Mouse (Mus musculus): Measurements from ENCODE around the gene Tlx3. TPM values are rescaled to one million over a fixed set of nuclear protein-coding genes. Genes with fewer than 3 reads are reported as not detected.

The Tlx3 gene
- polyA plus RNA-seq, 1 experiment = not detected

- no peak overlapping the region for H3K4me2 ChIP-seq (ENCODE audit: low read depth)
- H3K4me3 ChIP-seq = no peak overlapping the region
- H3K27me3 ChIP-seq (ENCODE audit: control insufficient read depth, insufficient read depth, insufficient read length) = peaks cover 38% of the 10 kb centered on the region
- no peak overlapping the region for H3ac ChIP-seq (ENCODE audit: control insufficient read depth, insufficient read length)
- TF ChIP-seq REST (IDR thresholded peaks at IDR 0.05; ENCODE audit: insufficient read depth, insufficient read length) (no peak), POLR2AphosphoS2 (IDR thresholded peaks at IDR 0.05; ENCODE audit: insufficient read length, low read depth) (no peak), POLR2A (IDR thresholded peaks at IDR 0.05; ENCODE audit: insufficient read length, low read depth) (no peak), CEBPB (IDR thresholded peaks at IDR 0.05; ENCODE audit: insufficient read depth, poor library complexity, severe bottlenecking) (no peak), MAX (IDR thresholded peaks at IDR 0.05; ENCODE audit: low read depth) (no peak), MYOD1 (IDR thresholded peaks at IDR 0.05; ENCODE audit: control insufficient read depth in 1 of 3, insufficient read length in 2 of 3, low read depth in 2 of 3) (no peak), USF1 (IDR thresholded peaks at IDR 0.05; ENCODE audit: low read depth) (no peak)
- no peaks in the 10 kb centered on the region for H3K36me3 ChIP-seq (ENCODE audit: control insufficient read depth, insufficient read depth)
- H3K79me2 ChIP-seq (ENCODE audit: control insufficient read depth, insufficient read depth) = no peaks in the 10 kb centered on the region
These were observed 3.3 kb downstream of the Tlx3 start for GRCm38 (mm10) chr11:33199906-33200763.

DNA sequence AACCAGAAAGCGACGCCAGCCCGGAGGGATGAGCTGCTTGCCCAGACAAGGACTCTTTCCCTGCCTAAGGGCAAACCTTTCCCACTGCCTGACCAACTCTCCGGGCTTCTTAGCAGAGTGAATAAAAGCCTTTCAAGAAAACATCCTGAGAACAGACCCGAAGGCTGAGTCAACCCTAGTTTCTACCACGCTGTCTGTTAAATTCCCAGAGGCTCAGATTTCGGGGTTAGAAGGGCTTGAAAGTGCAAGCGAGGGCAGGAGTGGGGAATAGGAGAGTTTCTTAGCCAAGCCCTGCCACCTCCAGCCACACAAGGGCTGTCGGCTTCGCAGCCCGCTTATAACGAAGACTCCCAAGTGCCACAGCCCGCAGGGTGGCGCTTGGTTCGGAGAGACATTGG, 4.3 kb downstream of the Tlx3 start:
- Histone ChIP-seq H3ac (ENCODE audit: control insufficient read depth, insufficient read length) (no peak overlapping the region), H3K36me3 (ENCODE audit: control insufficient read depth, insufficient read depth) (no peaks in the 10 kb centered on the region), H3K79me2 (ENCODE audit: control insufficient read depth, insufficient read depth) (no peaks in the 10 kb centered on the region), H3K4me3 (no peak overlapping the region), H3K27me3 (ENCODE audit: control insufficient read depth, insufficient read depth, insufficient read length) (peaks cover 40% of the 10 kb centered on the region), H3K4me2 (ENCODE audit: low read depth) (no peak overlapping the region)
- TF ChIP-seq TCF3 (IDR thresholded peaks at IDR 0.05; ENCODE audit: insufficient read length, low read depth) (no peak), MYOG (IDR thresholded peaks at IDR 0.05; ENCODE audit: control insufficient read depth in 1 of 3, insufficient read depth in 1 of 3, insufficient read length in 2 of 3, low read depth in 2 of 3) (no peak), CEBPB (IDR thresholded peaks at IDR 0.05; ENCODE audit: insufficient read depth, poor library complexity, severe bottlenecking) (no peak), TCF12 (IDR thresholded peaks at IDR 0.05; ENCODE audit: insufficient read depth, poor library complexity, severe bottlenecking) (no peak), POLR2A (IDR thresholded peaks at IDR 0.05; ENCODE audit: insufficient read length, low read depth) (no peak), MAX (IDR thresholded peaks at IDR 0.05; ENCODE audit: low read depth) (no peak), POLR2AphosphoS2 (IDR thresholded peaks at IDR 0.05; ENCODE audit: insufficient read length, low read depth) (no peak), USF1 (IDR thresholded peaks at IDR 0.05; ENCODE audit: low read depth) (no peak), REST (IDR thresholded peaks at IDR 0.05; ENCODE audit: insufficient read depth, insufficient read length) (no peak), SRF (IDR thresholded peaks at IDR 0.05; ENCODE audit: control insufficient read depth, insufficient read length, low read depth) (no peak), MYOD1 (IDR thresholded peaks at IDR 0.05; ENCODE audit: control insufficient read depth in 1 of 3, insufficient read length in 2 of 3, low read depth in 2 of 3) (no peak), E2F4 (IDR thresholded peaks at IDR 0.05; ENCODE audit: insufficient read depth) (no peak)

DNA sequence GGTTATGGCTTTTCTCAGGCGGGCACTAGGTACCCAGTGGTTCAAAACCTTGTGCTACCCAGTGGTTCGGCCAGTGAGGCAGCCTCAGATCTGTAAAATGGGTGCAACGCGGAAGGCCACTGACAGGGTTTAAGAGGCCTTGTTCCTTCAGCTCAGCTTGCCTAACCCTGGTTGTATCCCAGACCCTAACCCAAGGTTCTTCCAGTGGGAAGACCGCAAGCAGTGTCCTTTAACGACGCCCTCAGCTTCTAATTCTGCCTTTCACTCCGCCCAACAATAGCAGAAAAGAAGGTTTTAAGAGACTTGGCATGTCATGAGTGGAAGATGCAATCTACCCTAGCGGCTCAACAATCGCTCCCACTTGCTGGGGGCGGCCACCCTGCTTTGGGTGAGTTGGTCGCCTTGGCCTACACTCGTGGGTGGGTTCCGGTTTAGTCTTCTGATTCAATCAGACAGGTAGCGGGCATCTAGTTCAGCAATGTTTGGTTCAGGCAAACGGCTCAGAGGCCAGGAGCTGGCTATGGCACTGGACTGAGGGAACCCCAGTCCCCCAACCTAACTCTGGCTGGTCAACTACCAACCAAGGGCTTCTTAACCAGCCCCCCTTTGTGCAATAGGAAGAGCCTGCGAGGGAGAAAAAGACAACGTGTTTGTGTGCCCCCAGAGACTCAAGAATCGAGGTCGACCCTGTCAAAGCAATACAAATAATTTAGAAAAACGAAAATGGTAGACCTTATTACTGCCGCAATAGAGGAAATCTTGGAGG, 4.9 kb downstream of the Tlx3 start:
- TF ChIP-seq MAX (IDR thresholded peaks at IDR 0.05; ENCODE audit: low read depth) (no peak), SRF (IDR thresholded peaks at IDR 0.05; ENCODE audit: control insufficient read depth, insufficient read length, low read depth) (no peak), TCF12 (IDR thresholded peaks at IDR 0.05; ENCODE audit: insufficient read depth, poor library complexity, severe bottlenecking) (no peak)
- peaks cover 44% of the 10 kb centered on the region for H3K27me3 ChIP-seq (ENCODE audit: control insufficient read depth, insufficient read depth, insufficient read length)
- no peaks in the 10 kb centered on the region for H3K36me3 ChIP-seq (ENCODE audit: control insufficient read depth, insufficient read depth)
- H3ac ChIP-seq (ENCODE audit: control insufficient read depth, insufficient read length) = no peak overlapping the region
- no peak overlapping the region for H3K4me3 ChIP-seq
- no peak overlapping the region for H3K4me2 ChIP-seq (ENCODE audit: low read depth)
- no peaks in the 10 kb centered on the region for H3K79me2 ChIP-seq (ENCODE audit: control insufficient read depth, insufficient read depth)

- Histone ChIP-seq H3K79me2 (ENCODE audit: control insufficient read depth, insufficient read depth) (no peaks in the 10 kb centered on the region), H3ac (ENCODE audit: control insufficient read depth, insufficient read length) (no peak overlapping the region), H3K36me3 (ENCODE audit: control insufficient read depth, insufficient read depth) (no peaks in the 10 kb centered on the region), H3K27me3 (ENCODE audit: control insufficient read depth, insufficient read depth, insufficient read length) (peaks cover 52% of the 10 kb centered on the region), H3K4me2 (ENCODE audit: low read depth) (no peak overlapping the region), H3K4me3 (no peak overlapping the region)
- TF ChIP-seq TCF3 (IDR thresholded peaks at IDR 0.05; ENCODE audit: insufficient read length, low read depth) (no peak), POLR2AphosphoS2 (IDR thresholded peaks at IDR 0.05; ENCODE audit: insufficient read length, low read depth) (no peak), POLR2A (IDR thresholded peaks at IDR 0.05; ENCODE audit: insufficient read length, low read depth) (no peak), SRF (IDR thresholded peaks at IDR 0.05; ENCODE audit: control insufficient read depth, insufficient read length, low read depth) (no peak), MYOD1 (IDR thresholded peaks at IDR 0.05; ENCODE audit: control insufficient read depth in 1 of 3, insufficient read length in 2 of 3, low read depth in 2 of 3) (no peak), CEBPB (IDR thresholded peaks at IDR 0.05; ENCODE audit: insufficient read depth, poor library complexity, severe bottlenecking) (no peak), TCF12 (IDR thresholded peaks at IDR 0.05; ENCODE audit: insufficient read depth, poor library complexity, severe bottlenecking) (no peak), MYOG (IDR thresholded peaks at IDR 0.05; ENCODE audit: control insufficient read depth in 1 of 3, insufficient read depth in 1 of 3, insufficient read length in 2 of 3, low read depth in 2 of 3) (no peak), USF1 (IDR thresholded peaks at IDR 0.05; ENCODE audit: low read depth) (no peak), MAX (IDR thresholded peaks at IDR 0.05; ENCODE audit: low read depth) (no peak), REST (IDR thresholded peaks at IDR 0.05; ENCODE audit: insufficient read depth, insufficient read length) (no peak)
These were observed 5.7 kb downstream of the Tlx3 start for GRCm38 (mm10) chr11:33197673-33198072.
